Mouse (Mus musculus): Measurements from ENCODE around the gene Mllt11. TPM values are rescaled to one million over a fixed set of nuclear protein-coding genes. Genes with fewer than 3 reads are reported as not detected.

The Mllt11 gene
- polyA plus RNA-seq, 1 experiment, result 13.1 TPM

GRCm38 (mm10) chr3:95266052-95266451 lies 34.1 kb upstream of the Mllt11 start:
- Histone ChIP-seq H3K9me3 (replicated peaks; ENCODE audit: control insufficient read depth, insufficient read depth, low read length, poor library complexity, severe bottlenecking) (no peaks in the 10 kb centered on the region), H3K27me3 (ENCODE audit: control insufficient read depth, insufficient read depth, low read length, poor library complexity, severe bottlenecking) (no peaks in the 10 kb centered on the region), H3K36me3 (ENCODE audit: control insufficient read depth, insufficient read depth, low read length, poor library complexity, severe bottlenecking) (peaks cover 25% of the 10 kb centered on the region), H3K27ac (ENCODE audit: insufficient read depth, low read length) (no peak overlapping the region), H3K9ac (ENCODE audit: low read depth, poor library complexity, severe bottlenecking) (no peak overlapping the region), H3K4me3 (ENCODE audit: low read depth, low read length) (no peak overlapping the region), H3K4me1 (ENCODE audit: control insufficient read depth, insufficient read depth, low read length) (peaks cover 5% of the 10 kb centered on the region)
- no peak for TF ChIP-seq CTCF (IDR thresholded peaks at IDR 0.05; ENCODE audit: low read depth, low read length)
- TF ChIP-seq EP300 (IDR thresholded peaks at IDR 0.05; ENCODE audit: insufficient read depth, low read depth, low read length), result no peak
- TF ChIP-seq POLR2A (IDR thresholded peaks at IDR 0.05; ENCODE audit: insufficient read depth, low read length), result no peak

- TF ChIP-seq POLR2A (IDR thresholded peaks at IDR 0.05; ENCODE audit: insufficient read depth, low read length), result no peak
- no peak for TF ChIP-seq CTCF (IDR thresholded peaks at IDR 0.05; ENCODE audit: low read depth, low read length)
- no peak for TF ChIP-seq EP300 (IDR thresholded peaks at IDR 0.05; ENCODE audit: insufficient read depth, low read depth, low read length)
- Histone ChIP-seq H3K27me3 (ENCODE audit: control insufficient read depth, insufficient read depth, low read length, poor library complexity, severe bottlenecking) (no peaks in the 10 kb centered on the region), H3K27ac (ENCODE audit: insufficient read depth, low read length) (no peak overlapping the region), H3K4me1 (ENCODE audit: control insufficient read depth, insufficient read depth, low read length) (peaks cover 5% of the 10 kb centered on the region), H3K9me3 (replicated peaks; ENCODE audit: control insufficient read depth, insufficient read depth, low read length, poor library complexity, severe bottlenecking) (no peaks in the 10 kb centered on the region), H3K36me3 (ENCODE audit: control insufficient read depth, insufficient read depth, low read length, poor library complexity, severe bottlenecking) (peaks cover 34% of the 10 kb centered on the region), H3K4me3 (ENCODE audit: low read depth, low read length) (no peak overlapping the region), H3K9ac (ENCODE audit: low read depth, poor library complexity, severe bottlenecking) (no peak overlapping the region)
Observed at GRCm38 (mm10) chr3:95264724-95265123, 32.8 kb upstream of the Mllt11 start.

- no peak overlapping the region for H3K9ac ChIP-seq (ENCODE audit: low read depth, poor library complexity, severe bottlenecking)
- peaks cover 46% of the 10 kb centered on the region for H3K36me3 ChIP-seq (ENCODE audit: control insufficient read depth, insufficient read depth, low read length, poor library complexity, severe bottlenecking)
- peak; percentile 83 for TF ChIP-seq CTCF (IDR thresholded peaks at IDR 0.05; ENCODE audit: low read depth, low read length)
- no peak for TF ChIP-seq EP300 (IDR thresholded peaks at IDR 0.05; ENCODE audit: insufficient read depth, low read depth, low read length)
- TF ChIP-seq POLR2A (IDR thresholded peaks at IDR 0.05; ENCODE audit: insufficient read depth, low read length), result no peak
- H3K27ac ChIP-seq (ENCODE audit: insufficient read depth, low read length), result no peak overlapping the region
- H3K4me3 ChIP-seq (ENCODE audit: low read depth, low read length), result no peak overlapping the region
- H3K27me3 ChIP-seq (ENCODE audit: control insufficient read depth, insufficient read depth, low read length, poor library complexity, severe bottlenecking), result no peaks in the 10 kb centered on the region
- no peaks in the 10 kb centered on the region for H3K9me3 ChIP-seq (replicated peaks; ENCODE audit: control insufficient read depth, insufficient read depth, low read length, poor library complexity, severe bottlenecking)
- H3K4me1 ChIP-seq (ENCODE audit: control insufficient read depth, insufficient read depth, low read length), result no peaks in the 10 kb centered on the region
Observed at GRCm38 (mm10) chr3:95263089-95263739, 31.2 kb upstream of the Mllt11 start.

GRCm38 (mm10) chr3:95261975-95262374 lies 30.0 kb upstream of the Mllt11 start:
- Histone ChIP-seq H3K27me3 (ENCODE audit: control insufficient read depth, insufficient read depth, low read length, poor library complexity, severe bottlenecking) (no peaks in the 10 kb centered on the region), H3K9ac (ENCODE audit: low read depth, poor library complexity, severe bottlenecking) (no peak overlapping the region), H3K4me1 (ENCODE audit: control insufficient read depth, insufficient read depth, low read length) (no peaks in the 10 kb centered on the region), H3K9me3 (replicated peaks; ENCODE audit: control insufficient read depth, insufficient read depth, low read length, poor library complexity, severe bottlenecking) (no peaks in the 10 kb centered on the region), H3K36me3 (ENCODE audit: control insufficient read depth, insufficient read depth, low read length, poor library complexity, severe bottlenecking) (peaks cover 50% of the 10 kb centered on the region), H3K4me3 (ENCODE audit: low read depth, low read length) (no peak overlapping the region), H3K27ac (ENCODE audit: insufficient read depth, low read length) (no peak overlapping the region)
- no peak for TF ChIP-seq POLR2A (IDR thresholded peaks at IDR 0.05; ENCODE audit: insufficient read depth, low read length)
- no peak for TF ChIP-seq EP300 (IDR thresholded peaks at IDR 0.05; ENCODE audit: insufficient read depth, low read depth, low read length)
- TF ChIP-seq CTCF (IDR thresholded peaks at IDR 0.05; ENCODE audit: low read depth, low read length), result no peak

- no peak overlapping the region for H3K27ac ChIP-seq (ENCODE audit: insufficient read depth, low read length)
- no peaks in the 10 kb centered on the region for H3K4me1 ChIP-seq (ENCODE audit: control insufficient read depth, insufficient read depth, low read length)
- TF ChIP-seq EP300 (IDR thresholded peaks at IDR 0.05; ENCODE audit: insufficient read depth, low read depth, low read length) (no peak), POLR2A (IDR thresholded peaks at IDR 0.05; ENCODE audit: insufficient read depth, low read length) (no peak), CTCF (IDR thresholded peaks at IDR 0.05; ENCODE audit: low read depth, low read length) (no peak)
- H3K9ac ChIP-seq (ENCODE audit: low read depth, poor library complexity, severe bottlenecking), result no peak overlapping the region
- no peaks in the 10 kb centered on the region for H3K27me3 ChIP-seq (ENCODE audit: control insufficient read depth, insufficient read depth, low read length, poor library complexity, severe bottlenecking)
- H3K4me3 ChIP-seq (ENCODE audit: low read depth, low read length), result no peak overlapping the region
- peaks cover 58% of the 10 kb centered on the region for H3K36me3 ChIP-seq (ENCODE audit: control insufficient read depth, insufficient read depth, low read length, poor library complexity, severe bottlenecking)
- no peaks in the 10 kb centered on the region for H3K9me3 ChIP-seq (replicated peaks; ENCODE audit: control insufficient read depth, insufficient read depth, low read length, poor library complexity, severe bottlenecking)
Observed at GRCm38 (mm10) chr3:95256931-95257330, 25.0 kb upstream of the Mllt11 start.

GRCm38 (mm10) chr3:95250783-95251424 lies 18.9 kb upstream of the Mllt11 start, which contains the start of gene Bnipl:
TSS of gene Bnipl (minus strand) at chr3:95251193.
- peak within 1 kb of the TSS; percentile 57; the same call in 1 of the 2 replicates for H3K27ac ChIP-seq (ENCODE audit: insufficient read depth, low read length)

More at GRCm38 (mm10) chr3:95250783-95251424, 18.9 kb upstream of the Mllt11 start, which contains the start of gene Bnipl:
- Histone ChIP-seq H3K9ac (ENCODE audit: low read depth, poor library complexity, severe bottlenecking) (no peak within 1 kb of the TSS), H3K27me3 (ENCODE audit: control insufficient read depth, insufficient read depth, low read length, poor library complexity, severe bottlenecking) (no peaks in the 10 kb centered on the region), H3K9me3 (replicated peaks; ENCODE audit: control insufficient read depth, insufficient read depth, low read length, poor library complexity, severe bottlenecking) (no peaks in the 10 kb centered on the region), H3K36me3 (ENCODE audit: control insufficient read depth, insufficient read depth, low read length, poor library complexity, severe bottlenecking) (peaks cover 15% of the 10 kb centered on the region), H3K4me3 (ENCODE audit: low read depth, low read length) (peak within 1 kb of the TSS; percentile 14; the same call in 1 of the 2 replicates), H3K4me1 (ENCODE audit: control insufficient read depth, insufficient read depth, low read length) (no peaks in the 10 kb centered on the region)
- TF ChIP-seq EP300 (IDR thresholded peaks at IDR 0.05; ENCODE audit: insufficient read depth, low read depth, low read length), result no peak
- TF ChIP-seq CTCF (IDR thresholded peaks at IDR 0.05; ENCODE audit: low read depth, low read length), result no peak
- TF ChIP-seq POLR2A (IDR thresholded peaks at IDR 0.05; ENCODE audit: insufficient read depth, low read length), result no peak
